Mouse (Mus musculus) ES-E14 (cell line): ENCODE results near the gene Ado. TPM values are rescaled to one million over a fixed set of nuclear protein-coding genes. Genes with fewer than 3 reads are reported as not detected.
A peak's percentile ranks its signal among the peaks of the same experiment; 100 is the strongest.

ENCODE experiments used
- DNase-seq: peaks from one replicate; pipeline ENCODE4 v3.0.0-alpha.2; 2013; ENCODE audit warnings: low read depth, low spot score
- H3K27ac ChIP-seq: 2 replicates; pipeline ENCODE4 v1.5.1; 2012; ENCODE audit warnings: low read depth, mild to moderate bottlenecking, low read length, moderate library complexity, mixed read lengths; ENCODE audit not compliant: poor library complexity, insufficient read depth, severe bottlenecking
- H3K36me3 ChIP-seq: 2 replicates; pipeline ENCODE4 v1.6.1; 2012; ENCODE audit warnings: mild to moderate bottlenecking, low read length, moderate library complexity, mixed read lengths; ENCODE audit not compliant: control insufficient read depth, poor library complexity, insufficient read depth, severe bottlenecking
- H3K4me1 ChIP-seq, 2 experiments: fragments of 150-350 bp in 1 of 2; sonication (generic) in 1 of 2; 2 replicates each; pipeline ENCODE4 v1.6.1; 2012; ENCODE audit warnings: low read length in 2 of 2, mild to moderate bottlenecking in 1 of 2, mixed read lengths in 1 of 2; ENCODE audit not compliant: control insufficient read depth in 2 of 2, insufficient read depth in 2 of 2, poor library complexity in 1 of 2
- H3K4me3 ChIP-seq, 2 experiments: fragments of 150-350 bp in 1 of 2; sonication (generic) in 1 of 2; 2 replicates each; pipeline ENCODE4 v1.5.1; 2012; ENCODE audit warnings: low read length in 2 of 2, low read depth in 1 of 2, mild to moderate bottlenecking in 1 of 2, mixed read lengths in 1 of 2; ENCODE audit not compliant: insufficient read depth in 1 of 2, poor library complexity in 1 of 2, severe bottlenecking in 1 of 2
- H3K9ac ChIP-seq: 2 replicates; pipeline ENCODE4 v1.6.1; 2012; ENCODE audit warnings: low read depth, mild to moderate bottlenecking, low read length, mixed read lengths; ENCODE audit not compliant: poor library complexity, insufficient read depth, severe bottlenecking
- H3K9me3 ChIP-seq: fragments of 150-350 bp; sonication (generic); 2 replicates; pipeline ENCODE4 v1.6.1; 2012; ENCODE audit warnings: low read depth, mild to moderate bottlenecking, low read length; ENCODE audit not compliant: control insufficient read depth, insufficient read depth
- CHD2 ChIP-seq: IDR thresholded peaks from 2 replicates; pipeline ENCODE4 v1.6.1; 2014; ENCODE audit warnings: mild to moderate bottlenecking, low read depth, low read length, inconsistent platforms
- HCFC1 ChIP-seq: IDR thresholded peaks from 2 replicates; pipeline ENCODE4 v1.6.1; 2012; ENCODE audit warnings: low read length, inconsistent platforms, borderline replicate concordance; ENCODE audit not compliant: insufficient read depth
- MAFK ChIP-seq: IDR thresholded peaks from 2 replicates; pipeline ENCODE4 v1.6.1; 2014; ENCODE audit warnings: mild to moderate bottlenecking, low read depth, low read length, inconsistent platforms; ENCODE audit not compliant: insufficient read depth
- ZC3H11A ChIP-seq: IDR thresholded peaks from 2 replicates; pipeline ENCODE4 v1.6.1; 2012; ENCODE audit warnings: low read depth, mild to moderate bottlenecking, inconsistent platforms, low read length, borderline replicate concordance
- ZNF384 ChIP-seq: IDR thresholded peaks from 2 replicates; pipeline ENCODE4 v1.6.1; 2012; ENCODE audit warnings: low read depth, low read length, inconsistent platforms
- in situ Hi-C, 2 experiments: fragments of 600-800 bp; cut with MboI; formaldehyde crosslinking; loops; one replicate each; pipeline ENCODE4 v1.15.1; 2025; ENCODE audit warnings: low sequenced_read_pairs in 2 of 2, inconsistent platforms in 1 of 2; ENCODE audit not compliant: unreplicated experiment in 2 of 2
- total RNA-seq: library from RNA; depleted of rRNA; stranded (reverse); fragments of 300-350 nt; gene quantifications from 2 replicates; pipeline ENCODE4 v1.2.3, GENCODE M21; 2012

The Ado gene
- total RNA-seq, 1 experiment = 19.8 TPM

GRCm38 (mm10) chr10:67547850-67548260 is 900 bp downstream of the Ado start:
- in situ Hi-C loops = no loop called here
- TF ChIP-seq MAFK = no peak
- no peak for TF ChIP-seq ZC3H11A
- TF ChIP-seq HCFC1 = no peak
- TF ChIP-seq ZNF384 = no peak
- no peak for TF ChIP-seq CHD2
- Histone ChIP-seq H3K4me1 (peaks cover 0 to 7% of the 10 kb centered on the region in 2 experiments; a peak in 2 of 4 replicates), H3K27ac (no peak overlapping the region), H3K9me3 (no peaks in the 10 kb centered on the region), H3K36me3 (peaks cover 8% of the 10 kb centered on the region; the same call in 1 of the 2 replicates), H3K4me3 (peak overlapping the region; percentile 82 to 97), H3K9ac (peak overlapping the region; percentile 88)
- no peak for DNase-seq

GRCm38 (mm10) chr10:67540591-67540990 is 8.2 kb downstream of the Ado start:
- Histone ChIP-seq H3K36me3 (no peaks in the 10 kb centered on the region), H3K27ac (no peak overlapping the region), H3K4me3 (no peak overlapping the region), H3K9me3 (no peaks in the 10 kb centered on the region), H3K4me1 (peaks cover 0 to 7% of the 10 kb centered on the region in 2 experiments; a peak in 1 of 4 replicates), H3K9ac (no peak overlapping the region)
- no peak for DNase-seq
- in situ Hi-C loops = no loop called here
- TF ChIP-seq MAFK = no peak
- no peak for TF ChIP-seq HCFC1
- TF ChIP-seq ZNF384 = no peak
- no peak for TF ChIP-seq ZC3H11A
- TF ChIP-seq CHD2 = no peak

- in situ Hi-C loops = loop anchor here in 1 of 2 experiments (10.0 kb wide), 2 partner anchors 185 to 225 kb away; no protein-coding TSS in a partner anchor
- peak overlapping the region in 1 of 2 experiments; percentile 81; a peak in 1 of 4 replicates for H3K4me3 ChIP-seq
- no peak overlapping the region for H3K27ac ChIP-seq
- no peak for TF ChIP-seq MAFK
- TF ChIP-seq ZC3H11A = no peak
- TF ChIP-seq ZNF384 = no peak
- no peak for TF ChIP-seq CHD2
- no peak for TF ChIP-seq HCFC1
- H3K9me3 ChIP-seq = no peaks in the 10 kb centered on the region
- H3K9ac ChIP-seq = no peak overlapping the region
- no peak for DNase-seq
- H3K36me3 ChIP-seq = no peaks in the 10 kb centered on the region
- H3K4me1 ChIP-seq = peaks cover 0 to 7% of the 10 kb centered on the region in 2 experiments; a peak in 1 of 4 replicates
Measured at GRCm38 (mm10) chr10:67539401-67539730, 9.4 kb downstream of the Ado start.

- in situ Hi-C loops = loop anchor here in 1 of 2 experiments (10.0 kb wide), 2 partner anchors 186 to 224 kb away; no protein-coding TSS in a partner anchor
- Histone ChIP-seq H3K36me3 (no peaks in the 10 kb centered on the region), H3K27ac (no peak overlapping the region), H3K4me3 (peak overlapping the region; percentile 47 to 81), H3K9me3 (no peaks in the 10 kb centered on the region), H3K9ac (no peak overlapping the region; the same call in 1 of the 2 replicates), H3K4me1 (peaks cover 0 to 7% of the 10 kb centered on the region in 2 experiments; a peak in 1 of 4 replicates)
- DNase-seq = no peak
- TF ChIP-seq ZC3H11A = no peak
- TF ChIP-seq CHD2 = no peak
- no peak for TF ChIP-seq ZNF384
Measured at GRCm38 (mm10) chr10:67538585-67539400, 10.0 kb downstream of the Ado start.
